Mouse (Mus musculus) right cerebral cortex, postnatal 14 days (tissue): ENCODE measurements around the gene Rbm20.

Experiments
- DNase-seq: peaks from one replicate; pipeline ENCODE4 v3.0.0; 2022

Gene Rbm20

DNA sequence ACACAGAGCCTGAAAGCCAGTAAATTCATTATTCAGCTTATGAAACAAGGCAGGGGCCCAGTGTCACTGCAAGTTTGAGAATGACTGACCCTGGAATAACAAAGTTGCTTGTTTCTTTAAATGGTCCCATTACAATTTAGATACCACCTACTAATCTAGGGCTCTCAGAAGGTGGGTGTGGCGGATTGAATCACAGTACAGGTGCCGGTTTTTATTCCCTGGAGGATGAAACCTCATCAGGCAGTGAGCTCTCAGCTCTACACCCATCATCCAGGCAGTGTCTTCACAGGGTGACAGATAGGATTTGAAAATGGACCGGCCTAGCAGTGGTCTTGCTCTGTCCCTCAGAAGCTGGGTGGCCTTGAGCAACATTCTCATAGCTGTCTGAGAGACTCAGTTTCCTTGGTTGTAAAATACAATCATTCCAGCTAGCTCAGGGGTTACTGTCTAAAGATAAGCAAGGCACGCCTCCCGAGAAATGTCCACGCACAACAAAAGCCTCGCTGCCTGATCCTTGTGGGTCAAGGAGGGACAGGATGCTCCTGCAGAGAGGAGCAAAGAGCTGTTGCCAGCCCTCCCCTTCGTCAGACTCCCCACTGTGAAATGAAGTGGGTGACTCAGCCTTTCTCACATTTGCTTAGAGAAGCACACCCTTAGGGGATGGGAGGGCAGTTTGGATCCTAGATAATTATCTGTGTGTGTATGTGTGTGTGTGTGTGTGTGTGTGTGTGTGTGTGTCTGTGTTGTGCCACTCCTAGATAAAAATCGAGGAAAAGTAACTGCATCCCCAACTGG lies 2.8 kb upstream of the Rbm20 start:
- DNase-seq, result no peak

DNA sequence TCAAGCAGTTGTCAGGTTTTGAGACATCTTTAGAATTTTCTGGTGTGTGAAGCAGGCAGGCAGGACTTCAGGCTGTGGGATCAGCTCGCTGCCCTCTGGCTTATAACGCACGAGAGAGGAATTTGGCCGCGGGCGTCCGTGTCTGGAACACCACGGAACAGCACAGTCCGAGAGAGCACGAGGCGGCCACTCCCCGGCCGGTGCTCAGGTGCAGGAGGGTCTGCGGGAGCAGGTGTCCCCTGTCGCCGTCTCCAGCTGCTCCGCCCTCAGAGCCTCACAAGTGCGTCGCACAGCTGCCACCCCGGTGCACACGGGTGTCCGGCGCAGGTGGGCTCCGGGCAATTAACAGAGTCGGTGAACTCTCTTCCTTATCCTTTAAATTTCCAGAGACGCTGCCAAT lies 878 bp upstream of the Rbm20 start:
- DNase-seq, result no peak

DNA sequence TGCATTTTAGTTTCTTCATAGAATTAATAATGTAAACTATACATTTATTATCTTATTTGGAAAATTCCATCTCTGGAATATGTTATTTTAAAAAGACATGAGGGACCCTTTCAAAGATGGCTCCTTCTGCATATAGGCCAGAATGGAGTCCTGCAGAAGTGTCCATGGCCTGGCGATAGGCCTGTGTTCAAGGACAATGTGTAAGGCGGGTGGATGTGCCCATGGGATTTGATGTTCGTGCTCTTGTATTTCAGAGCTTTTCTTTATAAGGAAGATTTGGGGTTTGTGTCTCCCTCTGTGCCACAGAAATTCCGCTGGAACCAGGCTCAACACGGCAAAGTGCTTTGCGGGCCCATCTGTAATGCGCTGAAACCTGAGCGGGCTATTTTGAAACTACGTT lies 2.1 kb downstream of the Rbm20 start:
- no peak for DNase-seq

DNA sequence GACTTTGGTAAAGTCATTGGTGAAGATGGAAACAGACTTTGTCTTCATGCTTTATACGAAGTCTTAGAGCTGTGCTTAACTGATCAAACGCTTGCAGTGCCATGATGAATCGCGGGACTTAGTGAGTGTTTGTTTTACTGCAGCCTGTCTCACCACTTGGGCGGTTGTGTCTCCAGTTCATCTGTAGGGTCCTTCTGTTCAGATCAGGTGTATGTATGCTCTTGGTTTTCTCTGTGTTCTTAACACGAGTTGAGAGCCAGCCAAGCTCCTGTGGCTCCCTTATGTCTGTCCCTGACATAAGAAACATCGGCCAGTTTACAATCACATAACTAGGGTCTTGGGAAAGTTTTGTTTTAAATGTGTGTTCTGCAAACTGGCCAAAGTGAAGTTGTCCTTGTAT lies 2.9 kb downstream of the Rbm20 start:
- no peak for DNase-seq

DNA sequence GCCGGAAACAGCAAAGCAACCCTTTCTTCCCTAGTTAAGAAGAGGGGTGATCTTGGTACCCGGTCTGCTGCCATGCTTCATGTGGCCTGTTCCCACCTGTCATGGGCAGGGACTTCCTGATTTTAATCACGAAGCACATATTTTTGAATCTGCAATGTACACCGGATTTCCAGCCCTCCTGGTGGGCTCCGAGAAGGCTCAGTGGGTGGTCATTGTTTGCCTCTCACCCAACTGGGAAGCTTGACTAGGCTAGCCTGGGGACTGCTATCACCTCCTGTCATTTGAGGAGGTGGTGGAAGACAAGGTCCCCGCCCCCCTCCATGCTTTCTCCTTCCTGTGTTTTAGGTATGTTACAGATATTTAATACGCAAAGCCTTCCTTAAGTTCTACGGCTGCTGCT lies 5.3 kb downstream of the Rbm20 start:
- DNase-seq, result no peak

DNA sequence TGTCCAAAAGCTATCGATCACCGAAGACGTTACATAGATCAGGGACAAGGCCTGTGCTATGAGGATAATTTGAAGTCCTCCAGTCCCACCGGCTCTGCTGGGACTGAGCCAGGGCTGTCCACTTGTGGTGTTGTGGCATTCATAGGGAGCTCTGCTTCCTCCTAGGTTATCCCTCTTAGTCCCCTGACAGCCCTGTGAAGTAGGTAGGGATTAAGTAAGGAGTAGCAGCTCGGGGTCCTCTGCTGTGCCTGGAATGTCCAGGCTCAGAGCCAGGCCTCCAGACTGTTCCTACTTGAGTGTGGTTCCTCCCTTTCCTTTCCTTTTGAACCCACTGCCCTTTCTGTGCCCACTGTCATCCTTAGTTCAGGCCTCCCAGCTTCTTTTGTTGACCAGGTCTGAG lies 10.5 kb downstream of the Rbm20 start:
- DNase-seq, result no peak

DNA sequence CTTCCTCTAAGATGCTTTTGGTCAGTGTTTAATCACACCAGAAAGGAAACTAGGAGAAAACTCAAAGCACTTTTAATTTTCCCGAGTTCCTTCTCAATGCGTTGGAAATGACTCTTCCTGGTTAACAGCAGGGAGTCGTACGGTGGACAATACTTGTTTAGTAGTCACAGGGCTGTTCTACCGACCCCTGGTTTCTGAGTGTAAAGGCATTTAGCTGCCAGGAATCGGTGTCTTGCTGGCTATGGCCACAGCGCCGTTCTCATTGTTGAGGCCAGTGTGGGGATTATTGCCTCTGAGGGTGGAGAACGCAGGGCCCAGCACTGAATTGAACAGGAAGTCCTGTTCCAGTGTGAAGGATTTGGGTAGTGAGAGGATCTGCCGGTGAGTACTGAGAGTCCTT lies 13.7 kb downstream of the Rbm20 start:
- DNase-seq, result no peak

DNA sequence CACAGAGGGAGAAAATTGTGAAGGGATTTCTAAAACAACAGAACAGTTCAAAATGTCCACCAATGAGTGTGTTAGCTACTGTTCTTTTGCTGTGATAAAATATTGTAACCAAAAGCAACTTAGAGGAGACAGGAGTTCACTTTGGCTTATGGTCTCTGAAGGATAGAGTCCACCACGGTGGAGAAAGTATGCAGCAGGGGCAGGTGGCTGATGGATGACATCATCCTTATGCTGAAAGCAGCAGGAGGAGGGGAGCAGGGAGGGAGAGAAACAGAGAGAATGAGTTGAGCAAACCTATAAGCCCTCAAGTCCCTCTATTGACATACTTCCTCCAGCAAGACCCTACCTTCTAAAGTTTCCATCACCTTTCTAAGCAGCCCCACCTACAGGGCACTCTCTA lies 16.9 kb downstream of the Rbm20 start:
- DNase-seq, result no peak

DNA sequence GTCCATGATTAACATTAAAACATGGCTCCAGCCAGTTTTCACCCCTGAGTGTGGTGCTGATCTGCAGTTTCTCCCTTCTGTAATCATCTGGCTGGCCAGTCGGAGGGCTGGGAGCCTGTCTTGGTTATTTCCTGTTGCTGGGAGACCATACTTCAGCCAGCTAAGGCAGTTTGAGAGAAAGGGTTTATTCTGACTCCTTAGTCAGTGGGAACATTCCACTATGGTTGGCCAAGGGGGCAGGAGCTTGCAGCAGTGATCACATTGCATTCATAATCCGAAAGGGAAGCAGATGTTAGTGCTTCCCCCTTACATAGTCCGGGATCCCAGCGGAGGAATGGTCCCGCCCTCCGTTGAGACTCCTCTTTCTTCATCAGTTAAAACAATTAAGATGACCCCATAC lies 19.0 kb downstream of the Rbm20 start:
- DNase-seq, result no peak

DNA sequence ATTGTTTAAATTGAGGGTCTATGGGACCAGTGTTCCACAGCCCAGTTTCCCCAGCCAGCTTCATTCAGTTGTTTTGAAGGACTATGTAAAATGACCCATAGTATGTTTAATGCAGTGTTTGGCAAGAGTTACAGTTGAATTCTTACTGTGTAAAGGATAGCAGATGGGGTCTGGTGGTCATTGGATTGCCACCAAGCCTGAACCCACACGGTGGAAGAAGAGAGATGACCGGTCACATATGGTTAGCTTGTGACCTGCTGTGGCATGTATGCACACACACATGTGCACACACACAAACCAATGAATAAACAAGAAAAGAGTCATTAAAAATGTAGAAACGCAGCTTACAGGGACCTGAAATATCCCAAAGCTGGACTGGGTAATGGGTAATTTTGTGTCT lies 19.5 kb downstream of the Rbm20 start:
- no peak for DNase-seq

DNA sequence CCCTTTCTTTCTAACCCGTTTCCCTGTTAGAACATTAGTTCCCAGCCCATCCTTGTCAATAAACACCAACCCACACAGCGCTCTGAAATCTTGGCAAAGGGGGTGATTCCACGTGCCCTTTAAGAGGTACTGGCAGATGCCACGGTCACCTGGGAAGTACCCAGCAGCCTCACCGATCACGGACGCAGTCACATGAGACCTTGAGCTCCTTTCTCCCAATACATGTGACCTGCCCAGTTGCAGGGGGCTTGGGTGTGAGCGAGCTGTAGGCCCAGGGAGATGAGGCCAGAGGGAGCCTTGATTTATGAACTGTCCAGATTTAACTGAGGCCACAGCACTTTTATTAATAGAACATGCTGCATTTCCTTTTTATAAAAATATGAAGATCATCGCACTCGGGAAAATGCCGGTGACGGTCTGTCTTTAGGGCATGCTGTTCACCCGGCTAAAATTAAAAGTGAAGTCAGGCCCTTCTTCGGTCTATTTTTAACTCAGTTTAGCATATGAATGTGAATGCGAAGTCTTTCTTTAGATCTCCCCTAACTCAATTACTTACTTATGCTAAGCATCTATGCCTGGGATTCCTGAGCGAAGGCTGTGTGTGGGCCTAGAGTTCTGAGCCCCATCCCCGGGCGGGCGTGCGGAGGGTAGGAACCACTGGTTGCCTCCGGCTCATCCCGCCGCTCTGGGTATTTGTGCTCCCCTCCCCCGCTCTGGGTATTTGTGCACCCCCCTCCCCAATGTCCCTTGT lies 20.4 kb downstream of the Rbm20 start:
- no peak for DNase-seq

DNA sequence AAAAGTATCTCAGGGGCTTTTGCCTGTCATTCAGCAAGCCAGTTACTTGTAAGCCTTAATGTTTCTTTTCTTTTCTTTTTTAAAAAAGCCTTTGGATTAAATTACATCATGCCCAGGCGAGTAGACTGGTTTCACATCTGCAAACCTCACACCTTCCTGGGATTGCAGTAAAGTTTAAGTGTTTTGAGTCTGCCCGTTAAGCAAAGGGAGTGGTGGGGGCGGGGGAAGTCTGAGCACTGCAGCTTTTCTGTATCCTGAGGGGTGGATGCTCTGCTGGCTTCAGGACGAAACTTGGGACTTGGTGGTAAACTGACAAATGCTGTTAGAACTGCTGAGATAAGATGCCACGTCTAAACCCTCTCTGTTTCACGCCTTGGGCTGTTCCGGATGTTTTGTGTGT lies 22.6 kb downstream of the Rbm20 start:
- no peak for DNase-seq

DNA sequence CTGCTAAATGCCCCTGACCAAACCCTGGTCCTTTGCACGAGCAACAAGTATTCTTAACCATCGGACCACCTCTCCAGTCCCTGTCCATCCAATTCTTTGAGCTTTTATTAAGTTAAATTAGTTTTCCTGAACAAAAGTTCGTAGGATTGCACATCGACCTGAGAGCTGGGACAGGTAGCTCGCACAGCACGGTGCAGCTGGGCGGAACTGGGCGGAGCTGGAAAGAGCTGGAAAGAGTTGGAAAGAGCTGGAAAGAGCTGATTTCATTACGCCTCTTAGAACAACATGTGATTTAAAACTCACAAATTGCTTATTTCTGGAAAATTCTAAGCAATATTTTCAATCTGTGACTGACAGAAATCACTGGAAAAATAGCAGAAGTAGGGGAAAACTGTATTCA lies 24.3 kb downstream of the Rbm20 start:
- DNase-seq, result no peak

DNA sequence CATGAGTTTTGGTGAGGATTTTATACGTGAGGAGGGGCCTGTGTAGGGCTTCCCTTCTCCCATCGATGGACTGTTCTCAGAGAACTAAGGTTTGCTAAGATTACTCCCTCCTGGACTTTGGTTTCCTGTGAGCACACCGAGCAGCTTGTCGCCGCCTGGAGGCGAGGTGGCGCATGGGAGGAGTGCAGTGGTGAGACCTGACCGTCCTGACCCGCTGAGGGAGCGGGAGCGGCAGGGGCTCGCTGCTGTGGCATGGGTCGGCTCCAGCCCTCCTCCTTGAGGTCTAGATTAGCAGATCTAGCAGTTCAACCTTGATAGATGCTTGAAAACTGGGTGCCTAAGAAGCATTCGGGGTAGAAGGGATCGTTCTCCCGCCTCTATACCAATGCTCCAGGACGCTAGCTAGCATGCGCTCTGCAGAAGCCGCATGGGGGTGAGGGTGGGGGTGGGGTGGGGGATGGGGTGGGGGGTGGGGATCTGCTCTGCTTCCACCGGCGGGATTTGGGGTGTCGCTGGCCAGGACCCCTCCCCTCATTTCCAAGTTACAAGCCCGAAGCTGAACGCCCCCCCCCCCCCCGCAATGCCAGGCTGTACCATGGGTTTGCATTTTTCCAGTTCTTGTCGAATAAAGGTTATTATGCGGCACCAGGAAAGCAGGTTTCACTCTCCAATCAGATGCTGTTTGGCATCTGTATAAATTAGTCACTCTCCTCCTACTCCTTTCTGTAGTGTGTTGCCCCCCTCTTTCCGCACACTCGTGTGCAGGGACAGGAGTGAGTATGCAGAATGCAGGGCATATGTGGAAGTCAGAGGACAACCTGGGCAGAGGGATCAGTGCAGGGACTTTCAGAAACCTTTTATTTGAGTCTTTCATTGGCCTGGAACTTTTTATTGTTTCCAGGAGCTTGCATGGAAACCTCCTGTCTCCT lies 28.1 kb downstream of the Rbm20 start:
- DNase-seq, result peak; percentile 65

DNA sequence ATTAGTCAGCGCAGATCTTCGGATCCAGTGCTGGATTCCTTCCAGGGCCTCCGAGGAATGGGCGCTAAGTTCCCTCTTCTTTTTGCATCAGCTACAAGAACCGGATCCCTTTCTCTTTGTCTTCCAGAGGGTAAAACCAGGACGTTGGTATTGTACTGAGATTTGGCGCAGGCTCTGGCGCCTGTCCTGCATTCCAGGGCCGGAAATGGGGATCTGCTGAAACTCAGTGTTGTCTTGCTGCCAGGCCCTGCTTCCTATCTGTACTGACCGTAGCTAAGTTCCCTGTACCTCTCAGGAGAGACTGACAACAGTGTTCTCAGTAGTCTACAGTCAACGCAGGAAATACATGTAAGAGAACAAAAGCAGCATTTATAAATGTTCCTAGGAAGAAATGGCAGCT lies 31.3 kb downstream of the Rbm20 start:
- DNase-seq, result no peak

DNA sequence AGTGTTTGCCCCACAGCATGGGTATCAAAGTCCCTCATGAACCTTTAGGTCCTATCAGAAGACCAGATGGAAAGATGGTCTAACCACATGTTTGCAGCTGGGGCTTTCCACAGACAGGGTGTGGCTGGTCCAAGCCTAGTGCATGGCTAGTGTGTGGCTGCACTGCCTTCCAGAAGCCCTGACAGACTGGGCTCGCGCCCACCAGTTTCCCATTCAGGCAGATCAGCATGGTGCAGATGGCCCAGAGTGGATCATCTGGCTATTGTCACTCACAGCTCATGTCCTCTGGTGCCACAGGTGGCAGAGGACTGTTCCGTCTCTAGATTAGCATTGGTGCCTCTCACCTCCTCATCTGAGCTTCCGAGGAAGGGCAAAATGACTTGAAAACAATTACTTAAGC lies 33.8 kb downstream of the Rbm20 start:
- no peak for DNase-seq

DNA sequence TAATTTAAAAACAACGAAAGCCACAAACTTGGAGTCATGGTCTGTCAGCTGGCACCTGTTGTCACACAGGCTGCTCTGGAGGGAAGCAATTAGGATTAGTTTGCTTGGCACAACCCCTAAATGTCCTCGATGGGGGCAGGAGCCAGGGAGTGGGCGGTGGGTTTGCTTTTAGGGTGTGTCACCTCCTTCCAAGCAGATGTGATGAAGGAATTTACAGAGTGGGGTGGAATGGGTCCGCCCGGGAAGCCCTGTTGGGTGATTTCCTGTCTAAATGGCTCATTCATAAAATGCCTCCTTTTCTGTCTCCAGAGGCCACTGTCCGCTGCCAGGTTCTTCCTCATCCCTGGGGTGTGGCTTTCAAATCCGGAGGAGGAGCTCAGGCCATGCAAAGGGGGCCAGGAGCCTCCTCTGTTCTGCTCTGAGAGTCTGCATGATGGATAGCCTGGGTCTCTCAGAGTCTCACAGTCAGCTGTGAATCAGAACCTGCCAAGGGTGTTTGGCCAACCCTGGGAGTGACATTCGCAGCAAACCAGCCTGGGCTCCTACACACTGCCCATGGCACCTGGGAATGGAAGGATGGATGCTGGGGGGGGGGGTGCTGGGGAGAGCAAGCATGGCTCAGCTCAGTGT lies 34.3 kb downstream of the Rbm20 start:
- no peak for DNase-seq

DNA sequence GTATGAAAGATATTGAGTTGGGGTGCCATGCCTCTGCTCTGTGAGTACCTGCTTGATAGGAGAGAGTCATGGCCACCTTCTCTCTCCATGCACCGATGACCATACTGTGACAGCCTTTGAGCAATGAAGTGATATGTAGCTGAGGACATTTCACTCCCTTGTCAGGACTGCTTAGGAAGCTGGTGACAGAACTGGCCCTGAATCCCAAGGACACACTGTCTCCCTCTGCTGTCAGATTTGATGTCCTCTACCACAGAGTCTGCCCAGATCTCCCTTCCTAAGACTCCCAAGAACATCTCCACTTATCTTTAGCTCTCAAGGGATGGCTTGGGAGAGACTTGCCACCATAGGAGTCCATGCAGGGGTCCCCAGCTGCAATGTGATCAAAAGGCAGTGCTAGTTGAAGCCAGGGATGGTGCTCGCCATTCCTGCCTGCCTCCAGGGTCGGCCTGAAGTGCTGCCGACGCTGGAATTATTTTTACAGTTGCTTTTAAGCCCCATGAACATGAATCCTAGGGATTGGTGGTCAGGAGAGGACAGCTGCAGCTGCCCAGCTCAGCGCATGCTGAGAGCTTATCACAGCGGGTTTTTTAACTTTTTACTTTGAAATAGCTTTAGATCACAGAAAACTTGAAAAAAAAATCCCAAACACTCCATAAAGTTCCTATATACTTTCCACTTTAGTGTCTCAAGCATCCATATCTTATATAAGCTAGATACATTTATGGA lies 35.4 kb downstream of the Rbm20 start:
- no peak for DNase-seq

DNA sequence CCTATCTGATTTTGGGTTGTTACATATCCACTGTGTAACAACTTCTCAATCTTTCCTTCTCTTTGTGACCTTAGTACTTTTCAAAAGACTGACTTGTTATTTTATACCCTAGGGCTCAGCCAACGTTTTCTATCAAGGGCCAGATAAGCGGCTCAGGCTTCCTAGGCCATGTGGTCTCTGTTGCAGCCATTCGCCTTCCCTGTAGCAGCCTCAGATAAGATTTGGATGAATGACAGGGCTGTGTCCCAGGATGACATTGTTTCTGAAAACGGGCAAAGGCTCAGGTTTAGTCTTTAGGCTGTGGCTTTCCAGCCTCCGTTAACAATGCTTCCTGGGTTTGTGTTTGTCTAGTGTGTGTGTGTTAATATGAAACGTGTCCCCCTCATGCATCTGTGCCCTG lies 36.3 kb downstream of the Rbm20 start:
- no peak for DNase-seq

DNA sequence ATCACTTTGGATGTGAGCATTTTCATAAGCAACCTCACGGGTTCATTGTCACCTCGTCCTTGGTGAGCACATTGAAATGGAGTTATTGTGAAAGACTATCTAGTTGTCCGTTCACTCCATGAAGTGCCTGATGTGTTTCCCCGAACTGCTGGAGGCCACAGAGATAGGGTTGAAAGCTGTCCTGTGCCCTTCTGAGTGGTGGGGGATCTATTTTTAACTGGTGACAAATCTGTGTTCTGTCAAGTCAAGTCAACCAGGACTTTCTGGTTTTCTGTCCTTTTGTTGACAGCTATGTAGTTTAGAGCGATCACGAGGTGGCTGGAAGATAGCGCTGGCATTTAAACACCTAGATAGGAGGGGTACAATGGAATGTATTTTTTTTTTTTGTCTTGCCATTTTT lies 39.4 kb downstream of the Rbm20 start:
- no peak for DNase-seq

DNA sequence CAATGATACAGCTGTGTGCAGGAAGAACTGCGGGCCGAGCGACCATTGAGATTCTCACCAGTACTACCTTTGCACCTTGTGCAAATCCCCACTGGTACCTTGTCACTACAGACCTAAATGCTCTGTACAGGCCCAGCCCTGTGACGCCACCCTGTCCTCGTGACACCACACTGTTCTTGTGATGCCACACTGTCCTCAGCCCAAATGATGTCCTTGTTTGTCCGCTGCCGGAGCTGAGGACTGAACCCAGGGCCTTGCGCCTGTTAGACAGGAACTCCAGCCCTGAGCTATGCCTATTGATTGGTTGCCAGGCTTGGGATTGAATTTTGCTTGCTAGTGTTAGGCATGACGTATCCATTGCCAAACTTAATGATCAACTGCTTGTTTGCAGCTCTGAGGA lies 40.3 kb downstream of the Rbm20 start:
- DNase-seq, result no peak

DNA sequence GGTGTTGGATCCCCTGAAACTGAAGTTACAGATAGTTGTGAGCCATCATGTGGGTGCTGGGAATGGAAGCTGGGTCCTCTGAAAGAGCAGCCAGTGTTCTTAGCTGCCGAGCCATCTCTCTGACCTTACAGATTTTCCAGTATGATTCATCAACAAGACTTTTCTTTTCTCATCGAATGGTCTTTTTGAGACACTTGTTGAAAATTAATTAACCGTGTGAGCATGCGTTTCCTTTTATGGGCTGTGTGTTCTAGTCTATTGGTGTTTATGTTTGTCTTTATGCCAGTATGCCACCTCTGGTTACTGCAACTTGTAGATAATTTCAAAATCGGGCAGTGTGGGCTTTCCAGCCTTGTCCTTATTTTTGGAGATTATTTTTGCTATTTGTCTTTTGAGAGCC lies 45.1 kb downstream of the Rbm20 start:
- DNase-seq, result no peak
